Mouse (Mus musculus) heart, adult 11 months (tissue): ENCODE results near the gene 5830473C10Rik.
A peak's percentile ranks its signal among the peaks of the same experiment; 100 is the strongest.
"Not testable (repeated sequence)": the region's sequence is repeated elsewhere in the genome, so short reads cannot be mapped to it uniquely, and the experiment has no call there.

Experiments used
- DNase-seq: peaks from one replicate; pipeline ENCODE4 v3.0.0; 2022

Gene 5830473C10Rik

DNA sequence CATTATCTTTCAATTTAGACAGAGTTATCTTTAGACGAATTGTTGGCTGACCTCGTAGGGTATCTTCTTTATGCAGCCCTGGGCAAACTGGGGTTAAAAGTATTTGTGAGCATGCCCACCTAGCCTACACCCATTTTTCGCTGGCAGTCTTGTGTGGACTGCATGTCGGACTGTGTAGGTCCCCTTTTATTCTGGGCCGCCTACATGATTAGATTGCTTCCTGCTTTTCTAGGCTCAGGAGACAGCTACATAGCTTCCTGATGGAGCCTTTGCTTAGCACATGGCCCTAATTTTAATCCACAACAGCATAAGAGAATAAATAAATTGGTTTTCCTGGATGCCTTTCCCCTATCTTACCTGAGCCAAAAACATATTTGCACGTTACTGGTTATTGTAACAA lies 35.2 kb downstream of the 5830473C10Rik start:
- DNase-seq, result no peak

- no peak for DNase-seq
Measured at GRCm38 (mm10) chr5:90601469-90601868, 40.6 kb downstream of the 5830473C10Rik start.

DNA sequence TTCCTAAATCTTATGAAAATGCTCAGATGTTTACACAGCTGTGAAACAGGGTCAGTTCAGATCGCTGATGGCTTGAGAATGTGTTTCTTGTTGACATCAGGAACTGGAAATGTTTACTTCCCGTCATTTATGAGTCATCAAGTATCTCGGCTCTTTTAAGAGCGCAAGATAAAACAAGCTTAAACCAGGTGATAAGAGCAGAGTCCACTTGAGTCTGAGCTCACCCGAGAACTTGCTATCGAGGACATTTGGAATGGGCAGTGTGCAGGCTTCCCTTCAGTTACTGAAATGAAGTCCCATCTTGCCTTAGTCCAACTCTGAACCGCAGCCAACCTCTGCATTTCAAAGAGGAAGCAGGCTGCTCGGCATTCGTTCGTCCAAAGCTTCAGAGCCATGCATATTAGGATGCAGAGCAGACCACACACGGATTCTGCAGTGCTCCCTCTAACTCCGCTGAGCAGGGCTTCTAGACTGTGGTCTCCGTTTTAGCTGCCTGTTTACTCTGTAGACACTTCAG lies 42.6 kb downstream of the 5830473C10Rik start:
- DNase-seq, result no peak

GRCm38 (mm10) chr5:90608906-90609305 lies 48.0 kb downstream of the 5830473C10Rik start:
- peak; percentile 90 for DNase-seq

DNA sequence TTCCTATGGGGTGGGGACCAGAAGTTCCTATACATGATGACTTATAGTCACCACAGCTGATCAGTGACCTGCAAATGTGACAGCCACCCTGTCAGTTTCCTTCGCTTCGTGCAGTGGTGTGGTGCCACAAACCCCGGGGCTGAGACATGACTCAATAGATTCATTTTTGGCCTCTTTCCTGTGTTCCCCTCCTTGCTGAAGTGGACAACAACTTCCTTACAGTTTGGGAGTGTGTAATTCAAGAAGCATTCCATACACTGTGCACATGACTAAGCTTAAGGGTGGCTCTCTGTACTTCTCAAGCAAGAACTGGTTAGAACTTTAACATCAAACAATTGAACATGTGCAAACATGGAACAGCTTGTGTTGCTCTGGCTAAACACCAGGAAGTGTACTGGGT lies 50.5 kb downstream of the 5830473C10Rik start:
- DNase-seq, result no peak

DNA sequence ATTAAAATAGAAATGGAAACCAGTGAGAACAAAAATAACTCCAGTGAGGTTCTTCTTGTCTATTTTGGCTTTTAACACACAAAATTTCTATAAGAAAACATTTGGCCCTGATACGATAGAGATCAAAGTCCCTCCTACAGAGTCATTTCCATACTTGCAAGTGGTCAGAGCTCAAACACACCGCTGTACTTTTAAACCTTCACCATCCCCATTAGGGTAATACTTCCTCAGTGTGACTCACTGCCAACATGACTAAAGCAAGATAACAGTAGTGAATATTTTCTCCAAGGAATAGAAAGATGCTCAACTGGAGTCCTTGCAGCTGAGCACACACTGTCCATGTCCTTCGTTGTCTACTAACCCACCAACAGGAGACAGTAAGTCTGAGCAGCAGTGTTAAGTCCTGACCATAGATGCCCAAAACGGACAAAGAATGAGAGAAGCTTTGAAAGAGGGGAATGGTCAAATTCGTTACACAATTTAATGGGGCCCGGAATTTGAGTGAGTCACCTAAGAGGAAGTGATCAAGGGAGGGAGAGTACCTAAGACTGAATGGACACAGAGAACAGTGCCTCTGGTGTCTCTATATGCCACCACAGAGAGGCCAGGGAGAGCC lies 51.2 kb downstream of the 5830473C10Rik start:
- no peak for DNase-seq

DNA sequence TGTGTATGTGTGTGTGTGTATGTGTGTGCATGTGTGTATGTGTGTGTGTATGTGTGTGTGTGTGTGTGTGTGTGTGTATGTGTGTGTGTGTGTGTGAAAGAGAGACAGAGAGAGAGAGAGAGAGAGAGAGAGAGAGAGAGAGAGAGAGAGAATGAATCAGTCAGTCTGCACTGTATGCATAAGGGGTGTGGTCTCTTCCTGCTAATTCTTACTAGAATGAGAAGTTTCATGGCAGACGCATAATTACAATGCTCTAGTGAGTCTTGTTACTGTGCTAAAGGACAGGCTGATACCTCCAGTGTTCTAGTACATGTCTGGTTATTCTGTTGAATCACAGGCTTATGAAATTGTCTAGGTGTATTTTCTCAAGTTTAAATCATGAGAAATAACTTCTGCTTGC lies 51.8 kb downstream of the 5830473C10Rik start:
- not testable (repeated sequence) for DNase-seq

DNA sequence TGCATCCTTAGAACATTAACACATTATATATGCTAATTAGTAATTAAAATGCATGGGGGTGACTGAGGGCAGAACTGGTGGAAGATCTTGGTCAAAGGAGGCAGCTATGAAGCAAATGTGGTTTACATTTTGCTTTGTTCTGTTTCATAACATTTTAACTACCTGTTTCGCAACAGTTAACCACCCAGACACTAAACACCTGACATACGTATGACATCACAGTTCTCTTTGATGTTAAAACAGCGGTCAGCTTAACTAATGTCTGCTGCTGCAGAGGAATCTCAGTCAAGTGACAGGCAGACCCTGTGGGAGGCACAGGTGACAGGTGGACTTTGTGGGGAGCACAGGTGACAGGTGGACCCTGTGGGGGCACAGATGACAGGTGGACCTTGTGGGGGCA lies 57.0 kb downstream of the 5830473C10Rik start:
- no peak for DNase-seq

GRCm38 (mm10) chr5:90621316-90621715 lies 60.4 kb downstream of the 5830473C10Rik start:
- no peak for DNase-seq

DNA sequence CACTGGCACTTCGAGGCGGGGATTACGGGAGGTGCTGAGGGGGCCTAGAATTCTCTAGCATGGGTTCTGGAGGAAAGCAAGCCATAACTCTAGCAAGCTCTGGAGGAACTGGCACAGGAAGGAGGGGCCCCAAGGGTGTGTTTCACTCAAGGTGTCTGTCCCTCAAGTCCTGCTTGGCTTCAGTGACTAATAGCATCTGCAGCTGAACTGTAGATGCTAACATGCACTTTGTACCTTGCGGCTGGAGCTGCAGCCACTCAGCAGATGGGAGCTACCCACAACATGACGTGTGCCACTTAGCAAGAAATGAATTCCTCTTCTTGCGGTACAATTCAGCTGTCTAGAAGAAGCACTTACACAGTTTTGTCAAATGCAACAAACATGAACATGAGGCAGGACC lies 60.8 kb downstream of the 5830473C10Rik start:
- DNase-seq, result no peak

- DNase-seq, result no peak
Measured at GRCm38 (mm10) chr5:90623209-90623608, 62.3 kb downstream of the 5830473C10Rik start.

DNA sequence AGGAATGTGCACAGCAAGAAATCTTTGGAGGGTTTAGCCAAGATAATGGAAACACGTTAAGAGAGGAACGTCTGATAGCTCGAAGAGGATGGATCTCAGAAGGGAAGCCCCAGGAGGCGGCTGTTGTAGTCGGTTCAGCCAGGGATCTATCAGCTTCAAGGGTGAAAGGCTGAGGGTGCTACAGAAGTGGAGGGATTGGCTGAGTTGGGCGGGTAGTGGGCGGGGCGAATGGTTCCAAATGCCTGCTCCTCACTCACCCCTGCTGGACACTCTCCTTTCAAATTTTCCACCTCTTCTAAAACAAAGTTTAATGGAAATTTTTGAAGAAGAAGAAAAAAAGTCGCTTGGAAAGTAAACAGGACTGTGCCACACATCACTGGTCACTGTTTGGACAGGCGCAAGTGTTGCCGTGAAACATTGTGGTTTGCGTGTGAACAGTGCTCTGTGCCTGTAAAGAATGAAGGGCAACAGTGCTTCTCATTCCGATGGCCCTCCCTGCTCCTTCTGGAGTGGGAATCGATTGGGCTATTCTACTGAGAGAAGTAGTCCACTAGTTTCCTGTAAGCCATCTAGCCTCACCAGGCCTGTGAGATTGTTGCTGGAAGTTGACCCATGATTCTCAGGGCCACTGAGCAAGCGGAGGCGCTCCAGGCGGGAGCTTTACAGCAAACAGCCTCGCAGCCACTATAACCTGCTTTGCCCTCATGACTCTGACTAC lies 64.0 kb downstream of the 5830473C10Rik start:
- no peak for DNase-seq

- DNase-seq, result no peak
Measured at GRCm38 (mm10) chr5:90627423-90627822, 66.5 kb downstream of the 5830473C10Rik start.

DNA sequence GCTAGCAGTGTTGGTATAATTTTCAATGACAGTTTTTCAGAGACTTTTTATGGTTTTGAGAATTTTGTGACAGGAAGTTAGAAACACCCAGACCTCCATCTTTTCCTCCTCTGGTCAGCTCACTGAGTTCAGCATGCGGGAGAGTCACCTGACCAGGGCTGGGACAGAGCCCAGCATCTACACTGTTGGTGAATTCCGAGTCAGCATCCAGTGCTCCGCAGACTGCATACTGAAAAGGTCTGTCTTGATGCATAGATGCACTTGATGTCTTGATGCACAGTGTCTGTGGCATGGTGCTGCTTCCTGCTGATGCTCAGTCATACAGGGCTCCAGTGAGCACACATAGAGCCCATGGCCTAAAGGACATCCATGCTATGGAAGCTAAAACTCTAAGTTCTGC lies 67.1 kb downstream of the 5830473C10Rik start:
- no peak for DNase-seq

DNA sequence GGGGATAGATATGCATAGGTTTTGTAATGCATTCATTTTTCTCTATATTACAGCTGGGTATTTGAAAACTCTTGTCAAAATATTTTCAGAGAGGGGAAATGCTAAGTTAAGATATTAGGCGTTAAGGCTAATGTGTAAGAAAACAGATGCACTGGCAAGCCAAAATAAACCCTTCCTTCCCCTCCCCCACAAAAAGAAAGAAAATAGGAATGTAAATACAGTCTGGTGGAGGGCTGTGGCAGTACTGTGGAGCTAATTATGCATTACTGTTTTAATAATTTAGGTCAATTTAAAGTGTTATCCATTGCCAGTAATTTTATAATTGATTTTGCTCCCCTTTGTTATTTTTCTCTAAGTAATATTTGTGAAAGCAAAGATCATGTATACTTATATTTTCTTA lies 67.6 kb downstream of the 5830473C10Rik start:
- no peak for DNase-seq

GRCm38 (mm10) chr5:90634885-90635284 lies 74.0 kb downstream of the 5830473C10Rik start:
- DNase-seq, result no peak

GRCm38 (mm10) chr5:90640286-90641217 lies 79.6 kb downstream of the 5830473C10Rik start, which contains the start of gene Rassf6:
Rassf6 (minus strand) TSS chr5:90640657.
- DNase-seq, result peak; percentile 78

DNA sequence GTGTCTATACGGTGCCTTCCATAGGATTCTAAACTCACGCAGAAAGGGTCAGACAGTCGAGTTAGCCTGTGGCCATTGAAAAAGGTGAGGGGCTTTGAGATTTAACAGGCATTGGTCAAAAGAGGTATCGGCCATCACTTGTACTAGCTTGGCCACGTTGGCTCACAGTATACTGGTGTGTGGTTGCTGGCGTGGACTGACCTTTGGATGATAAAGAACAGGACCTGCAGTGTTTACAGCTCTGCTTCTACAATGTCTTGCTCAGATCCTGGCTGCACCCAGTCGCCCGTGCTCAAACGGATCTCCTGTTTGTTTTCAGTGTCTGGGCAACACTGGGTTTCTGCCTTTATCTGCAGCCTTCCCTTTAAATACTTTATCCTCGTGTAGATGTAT lies 80.3 kb downstream of the 5830473C10Rik start:
- DNase-seq, result peak; percentile 70

DNA sequence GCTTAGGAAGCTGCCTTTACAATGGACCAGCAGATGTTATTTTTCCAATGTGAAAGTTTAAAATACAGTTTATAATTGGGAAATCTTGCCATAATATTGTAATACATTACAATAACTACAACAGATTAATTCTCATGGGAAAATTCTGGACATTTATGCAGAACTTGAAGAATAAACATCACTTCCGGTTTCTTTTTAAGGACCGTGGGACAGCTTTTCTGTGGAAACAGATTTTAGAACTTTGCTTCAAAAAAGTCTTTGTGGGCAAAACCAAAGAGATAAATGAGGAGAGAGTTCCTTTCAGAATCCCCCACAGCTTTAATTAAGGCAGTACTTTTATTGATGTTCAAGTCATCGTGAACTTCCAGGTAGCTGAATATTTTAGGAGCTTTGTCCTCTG lies 84.7 kb downstream of the 5830473C10Rik start:
- DNase-seq, result no peak

- no peak for DNase-seq
Measured at GRCm38 (mm10) chr5:90646398-90646797, 85.5 kb downstream of the 5830473C10Rik start.
